Mouse (Mus musculus): ENCODE results near the gene Cnksr2. TPM values are rescaled to one million over a fixed set of nuclear protein-coding genes. Genes with fewer than 3 reads are reported as not detected.

The Cnksr2 gene
- total and polyA plus RNA-seq, 3 experiments: not detected

DNA sequence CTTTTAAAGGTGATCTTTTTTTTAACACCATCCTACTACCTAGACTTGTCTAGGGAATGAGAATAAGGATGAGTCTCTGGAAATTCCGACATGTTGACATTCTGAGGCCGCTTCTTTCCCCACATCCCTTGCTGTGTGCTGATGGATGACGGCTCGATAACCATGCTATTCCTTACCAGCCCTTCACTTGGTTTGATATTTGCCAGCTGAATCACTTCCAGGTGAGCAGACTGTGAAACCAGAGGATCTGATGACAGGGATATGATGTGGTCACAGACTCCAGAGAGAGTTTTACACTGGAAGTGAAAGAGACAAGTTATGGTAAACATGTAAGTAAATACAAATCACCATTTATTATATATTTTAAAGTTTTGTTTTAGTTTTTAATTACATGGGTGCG, 98.0 kb downstream of the Cnksr2 start:
- no peak for TF ChIP-seq CTCF (conservative IDR thresholded peaks at IDR 0.05 in 1 of 2, IDR thresholded peaks at IDR 0.05 in 1 of 2; ENCODE audit: low read depth in 2 of 2, low read length in 2 of 2)
- TF ChIP-seq GABPA (IDR thresholded peaks at IDR 0.05; ENCODE audit: insufficient replicate concordance, low read depth, low read length): no peak
- no peak for TF ChIP-seq MEF2A (IDR thresholded peaks at IDR 0.05; ENCODE audit: borderline replicate concordance, low read depth, low read length)
- no peak for TF ChIP-seq EP300 (IDR thresholded peaks at IDR 0.05; ENCODE audit: low read length)
- TF ChIP-seq KAT2A (IDR thresholded peaks at IDR 0.05; ENCODE audit: insufficient replicate concordance, low read length): no peak
- TF ChIP-seq IRF4 (IDR thresholded peaks at IDR 0.05; ENCODE audit: low read depth, low read length): no peak
- TF ChIP-seq RCOR1 (conservative IDR thresholded peaks at IDR 0.05; ENCODE audit: low read depth, low read length): no peak
- TF ChIP-seq MXI1 (IDR thresholded peaks at IDR 0.05; ENCODE audit: low read depth, low read length): no peak
- no peak for TF ChIP-seq MAX (IDR thresholded peaks at IDR 0.05; ENCODE audit: low read length)
- Histone ChIP-seq H3K4me2 (ENCODE audit: insufficient read depth, low read depth, poor library complexity, severe bottlenecking) (no peak overlapping the region), H3K79me2 (replicated peaks; ENCODE audit: control insufficient read depth, extremely low read depth, insufficient read depth, poor library complexity, severe bottlenecking) (no peaks in the 10 kb centered on the region), H3K4me1 (ENCODE audit: control insufficient read depth in 1 of 2, insufficient read depth in 2 of 2) (no peaks in the 10 kb centered on the region), H3K36me3 (replicated peaks in 1 of 2; ENCODE audit: control insufficient read depth in 1 of 2, insufficient read depth in 1 of 2, low read length in 1 of 2) (no peaks in the 10 kb centered on the region), H3K27me3 (replicated peaks) (no peaks in the 10 kb centered on the region), H3K9ac (ENCODE audit: insufficient read depth, low read depth) (no peak overlapping the region), H3K27ac (ENCODE audit: insufficient read depth, low read depth) (no peak overlapping the region), H3K4me3 (replicated peaks in 1 of 3; ENCODE audit: low read depth in 2 of 3, low read length in 2 of 3, poor library complexity in 1 of 3) (no peak overlapping the region), H3K9me3 (replicated peaks; ENCODE audit: low read length) (no peaks in the 10 kb centered on the region)
- in situ Hi-C loops (cut with MboI; ENCODE audit: low pct_ligation_motif_present, low pct_unique_long_range_greater_than_20kb, low sequenced_read_pairs): no loop called here
- dilution Hi-C loops (cut with MboI; ENCODE audit: extremely low pct_ligation_motif_present, extremely low pct_unique_long_range_greater_than_20kb, low sequenced_read_pairs): no loop called here
- DNase-seq (ENCODE audit: extremely low read depth): no peak

DNA sequence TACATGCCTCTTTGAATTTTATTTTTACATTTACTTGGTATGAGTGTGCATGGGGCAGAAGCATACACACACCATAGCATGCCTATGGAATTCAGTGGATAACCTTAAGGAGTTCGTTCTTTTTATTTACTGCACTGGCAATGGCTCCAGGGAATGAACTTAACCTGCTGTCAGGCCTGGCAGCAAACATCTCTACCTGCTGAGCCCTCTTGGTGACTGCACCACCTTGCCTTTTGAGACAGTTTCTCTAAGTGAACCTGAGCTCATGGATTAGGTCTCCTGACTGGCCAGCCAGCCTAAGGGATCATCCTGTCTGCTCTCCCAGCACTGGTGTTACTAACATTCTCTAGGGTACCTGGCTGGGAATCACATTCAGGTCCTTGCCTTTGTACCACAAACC, 106.5 kb downstream of the Cnksr2 start:
- H3K9me3 ChIP-seq (replicated peaks; ENCODE audit: low read length): no peaks in the 10 kb centered on the region
- H3K27me3 ChIP-seq (replicated peaks): no peaks in the 10 kb centered on the region
- no peak overlapping the region for H3K27ac ChIP-seq (ENCODE audit: insufficient read depth, low read depth)
- H3K79me2 ChIP-seq (replicated peaks; ENCODE audit: control insufficient read depth, extremely low read depth, insufficient read depth, poor library complexity, severe bottlenecking): no peaks in the 10 kb centered on the region
- H3K4me1 ChIP-seq (ENCODE audit: control insufficient read depth in 1 of 2, insufficient read depth in 2 of 2): no peaks in the 10 kb centered on the region
- H3K36me3 ChIP-seq (replicated peaks in 1 of 2; ENCODE audit: control insufficient read depth in 1 of 2, insufficient read depth in 1 of 2, low read length in 1 of 2): no peaks in the 10 kb centered on the region
- dilution Hi-C loops (cut with MboI; ENCODE audit: extremely low pct_ligation_motif_present, extremely low pct_unique_long_range_greater_than_20kb, low sequenced_read_pairs) (no loop called here), in situ Hi-C loops (cut with MboI; ENCODE audit: low pct_ligation_motif_present, low pct_unique_long_range_greater_than_20kb, low sequenced_read_pairs) (no loop called here)
- no peak overlapping the region for H3K9ac ChIP-seq (ENCODE audit: insufficient read depth, low read depth)
- H3K4me2 ChIP-seq (ENCODE audit: insufficient read depth, low read depth, poor library complexity, severe bottlenecking): no peak overlapping the region
- no peak for DNase-seq (ENCODE audit: extremely low read depth)
- no peak overlapping the region for H3K4me3 ChIP-seq (replicated peaks in 1 of 3; ENCODE audit: low read depth in 2 of 3, low read length in 2 of 3, poor library complexity in 1 of 3)
- TF ChIP-seq NELFE (IDR thresholded peaks at IDR 0.05; ENCODE audit: low read depth, low read length): no peak
- TF ChIP-seq ELF1 (IDR thresholded peaks at IDR 0.05; ENCODE audit: low read depth, low read length): no peak
- TF ChIP-seq PAX5 (IDR thresholded peaks at IDR 0.05; ENCODE audit: low read length): no peak
- no peak for TF ChIP-seq JUN (IDR thresholded peaks at IDR 0.05; ENCODE audit: insufficient read depth, low read depth, low read length)
- TF ChIP-seq SIN3A (IDR thresholded peaks at IDR 0.05; ENCODE audit: low read length): no peak
- no peak for TF ChIP-seq TBP (conservative IDR thresholded peaks at IDR 0.05; ENCODE audit: low read depth, low read length)
- TF ChIP-seq ZNF384 (IDR thresholded peaks at IDR 0.05; ENCODE audit: low read depth, low read length): no peak
- no peak for TF ChIP-seq MYC (IDR thresholded peaks at IDR 0.05; ENCODE audit: low read depth, low read length)
- no peak for TF ChIP-seq HCFC1 (IDR thresholded peaks at IDR 0.05; ENCODE audit: low read depth, low read length)
- no peak for TF ChIP-seq POLR2AphosphoS2 (IDR thresholded peaks at IDR 0.05; ENCODE audit: low read depth, low read length)
- no peak for TF ChIP-seq KAT2A (IDR thresholded peaks at IDR 0.05; ENCODE audit: insufficient replicate concordance, low read length)
